Mouse (Mus musculus): ENCODE measurements at regions not wholly inside any gene's neighbourhood (a gene's known extent, or its start where the extent isn't known, plus 50 kb on each side); places are given as distances from the start of the nearest gene placed in this dataset.

DNA sequence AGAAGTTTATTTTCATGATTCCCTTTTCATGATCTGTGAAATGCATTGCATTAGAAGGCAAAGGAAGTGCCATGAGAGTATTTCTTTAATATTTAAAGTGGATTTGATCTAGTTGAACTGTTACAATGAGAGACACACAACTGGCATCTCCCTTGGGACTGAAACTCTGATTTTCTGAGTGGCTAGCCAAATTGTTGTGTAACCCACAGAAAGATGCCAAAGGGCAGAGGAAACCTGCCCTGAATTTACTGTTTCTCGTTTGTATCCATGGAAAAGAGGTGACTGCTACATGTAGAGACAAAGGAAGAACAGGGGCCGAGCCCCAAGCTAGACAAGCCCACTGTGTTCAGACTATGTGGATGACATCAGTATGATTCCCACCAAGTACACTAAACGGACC lies 360.4 kb upstream of the Cited2 start:
- TF ChIP-seq GATA1 (IDR thresholded peaks at IDR 0.05; ENCODE audit: borderline replicate concordance, low read length) (no peak), FLI1 (IDR thresholded peaks at IDR 0.05; ENCODE audit: low read length) (no peak)

Data from megakaryocyte, embryonic 14.5 days (primary cell).